Mouse (Mus musculus): ENCODE measurements around the gene Stt3a. TPM values are rescaled to one million over a fixed set of nuclear protein-coding genes. Genes with fewer than 3 reads are reported as not detected.

Gene Stt3a
- total RNA-seq (2014; rRNA removed; ENCODE audit: low replicate concordance) = 46.8 and 70.5 TPM in 2 replicates
- 81.4 and 86.4 TPM in 2 replicates for polyA plus RNA-seq (2015; fragmentation: Nextera tagmentation; extraction: Ambion mirVana)

GRCm38 (mm10) chr9:36767203-36768143 is at the start of gene Stt3a:
Gene Stt3a, minus strand, starts transcription at chr9:36767679.
- no peaks in the 10 kb centered on the region for H3K27me3 ChIP-seq (ENCODE audit: control insufficient read depth, insufficient read depth, low read length)
- H3K9me3 ChIP-seq (replicated peaks; ENCODE audit: control insufficient read depth, low read length) = no peaks in the 10 kb centered on the region
- peak within 1 kb of the TSS; percentile 94 for H3K4me2 ChIP-seq (ENCODE audit: low read depth, low read length)
- peak within 1 kb of the TSS; percentile 99 for H3K4me3 ChIP-seq (ENCODE audit: low read depth, low read length)
- DNase-seq (ENCODE audit: low spot score) = peak; percentile 100
- H3K36me3 ChIP-seq (replicated peaks; ENCODE audit: control insufficient read depth, insufficient read depth, low read length) = peaks cover 15% of the 10 kb centered on the region
- ATAC-seq (ENCODE audit: insufficient read depth, low read depth) = peak; percentile 99
- H3K9ac ChIP-seq (replicated peaks; ENCODE audit: low read depth, low read length) = peak within 1 kb of the TSS; percentile 91
- peak within 1 kb of the TSS; percentile 97 for H3K27ac ChIP-seq (ENCODE audit: low read depth)
- under 1% methylated on average over 60 of the region's 60 CpGs for WGBS
- peaks cover 15% of the 10 kb centered on the region for H3K4me1 ChIP-seq (ENCODE audit: control insufficient read depth, insufficient read depth)
- no peak for TF ChIP-seq CTCF (IDR thresholded peaks at IDR 0.05; ENCODE audit: low read depth)
- no peak for TF ChIP-seq EP300 (IDR thresholded peaks at IDR 0.05; ENCODE audit: low read depth)

DNA sequence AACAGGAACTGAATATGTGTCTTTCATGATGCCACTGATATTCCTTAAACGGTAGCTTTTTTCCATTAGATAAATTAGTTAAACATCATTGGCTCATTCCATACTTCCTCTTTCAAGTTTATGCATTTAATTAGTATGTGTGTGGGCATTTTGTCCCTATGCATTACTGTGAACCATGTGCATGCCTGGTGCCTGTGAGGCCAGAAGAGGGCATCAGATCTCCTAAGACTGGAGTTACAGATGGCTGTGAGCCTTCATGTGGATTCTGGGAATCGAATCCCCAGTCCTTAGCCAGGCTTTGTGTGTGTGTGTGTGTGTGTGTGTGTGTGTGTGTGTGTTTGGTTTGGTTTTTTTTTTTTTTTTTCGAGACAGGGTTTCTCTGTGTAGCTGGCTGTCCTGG is 47.0 kb upstream of the Stt3a start:
- no peak overlapping the region for H3K9ac ChIP-seq (replicated peaks; ENCODE audit: low read depth, low read length)
- H3K4me1 ChIP-seq (ENCODE audit: control insufficient read depth, insufficient read depth) = no peaks in the 10 kb centered on the region
- ATAC-seq (ENCODE audit: insufficient read depth, low read depth) (no peak), DNase-seq (ENCODE audit: low spot score) (no peak)
- no peak overlapping the region for H3K27ac ChIP-seq (ENCODE audit: low read depth)
- WGBS = 67% methylated on average over 3 of the region's 3 CpGs
- H3K9me3 ChIP-seq (replicated peaks; ENCODE audit: control insufficient read depth, low read length) = no peaks in the 10 kb centered on the region
- H3K27me3 ChIP-seq (ENCODE audit: control insufficient read depth, insufficient read depth, low read length) = no peaks in the 10 kb centered on the region
- no peaks in the 10 kb centered on the region for H3K36me3 ChIP-seq (replicated peaks; ENCODE audit: control insufficient read depth, insufficient read depth, low read length)
- H3K4me3 ChIP-seq (ENCODE audit: low read depth, low read length) = no peak overlapping the region
- H3K4me2 ChIP-seq (ENCODE audit: low read depth, low read length) = no peak overlapping the region
- TF ChIP-seq CTCF (IDR thresholded peaks at IDR 0.05; ENCODE audit: low read depth) (0 out of 2 replicates have a peak, but pooled peaks have one; percentile 2), EP300 (IDR thresholded peaks at IDR 0.05; ENCODE audit: low read depth) (no peak)

DNA sequence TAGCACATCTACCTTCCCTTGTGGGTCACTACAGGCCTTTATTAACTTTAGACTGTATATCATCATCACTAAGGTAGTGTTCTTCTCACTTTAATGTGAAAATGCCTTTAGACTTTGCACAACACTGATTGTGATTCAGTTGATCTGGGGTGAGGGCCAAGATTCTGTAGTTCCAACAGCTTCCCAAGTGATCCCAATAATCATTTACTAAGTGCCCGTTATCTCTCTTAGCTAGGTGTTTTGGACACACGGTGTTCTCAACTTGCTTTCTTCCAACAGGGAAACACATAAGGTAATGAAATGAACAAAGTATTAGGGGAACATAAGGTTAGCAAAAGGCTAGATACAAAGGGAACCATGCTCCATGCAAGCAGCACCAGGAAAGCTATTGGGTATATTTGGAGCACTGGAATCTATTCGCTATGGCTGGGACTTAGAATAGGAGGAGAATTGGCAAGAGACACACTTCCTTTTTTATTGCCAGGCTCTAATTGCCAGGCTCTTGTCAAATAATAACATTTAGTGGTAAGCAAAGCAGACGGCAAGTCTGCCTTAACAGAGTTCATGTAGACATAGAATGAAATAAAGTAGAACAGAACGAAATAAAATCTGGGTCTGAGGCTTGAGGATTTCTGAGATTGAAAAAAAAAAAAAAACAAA is 40.8 kb upstream of the Stt3a start:
- TF ChIP-seq CTCF (IDR thresholded peaks at IDR 0.05; ENCODE audit: low read depth) (no peak), EP300 (IDR thresholded peaks at IDR 0.05; ENCODE audit: low read depth) (no peak)
- 55% methylated on average over 5 of the region's 5 CpGs for WGBS
- H3K4me2 ChIP-seq (ENCODE audit: low read depth, low read length) = no peak overlapping the region
- no peaks in the 10 kb centered on the region for H3K27me3 ChIP-seq (ENCODE audit: control insufficient read depth, insufficient read depth, low read length)
- DNase-seq (ENCODE audit: low spot score) (no peak), ATAC-seq (ENCODE audit: insufficient read depth, low read depth) (no peak)
- H3K9me3 ChIP-seq (replicated peaks; ENCODE audit: control insufficient read depth, low read length) = no peaks in the 10 kb centered on the region
- H3K4me3 ChIP-seq (ENCODE audit: low read depth, low read length) = no peak overlapping the region
- no peaks in the 10 kb centered on the region for H3K36me3 ChIP-seq (replicated peaks; ENCODE audit: control insufficient read depth, insufficient read depth, low read length)
- no peak overlapping the region for H3K27ac ChIP-seq (ENCODE audit: low read depth)
- H3K4me1 ChIP-seq (ENCODE audit: control insufficient read depth, insufficient read depth) = no peaks in the 10 kb centered on the region; the same call in 1 of the 2 replicates
- H3K9ac ChIP-seq (replicated peaks; ENCODE audit: low read depth, low read length) = no peak overlapping the region

DNA sequence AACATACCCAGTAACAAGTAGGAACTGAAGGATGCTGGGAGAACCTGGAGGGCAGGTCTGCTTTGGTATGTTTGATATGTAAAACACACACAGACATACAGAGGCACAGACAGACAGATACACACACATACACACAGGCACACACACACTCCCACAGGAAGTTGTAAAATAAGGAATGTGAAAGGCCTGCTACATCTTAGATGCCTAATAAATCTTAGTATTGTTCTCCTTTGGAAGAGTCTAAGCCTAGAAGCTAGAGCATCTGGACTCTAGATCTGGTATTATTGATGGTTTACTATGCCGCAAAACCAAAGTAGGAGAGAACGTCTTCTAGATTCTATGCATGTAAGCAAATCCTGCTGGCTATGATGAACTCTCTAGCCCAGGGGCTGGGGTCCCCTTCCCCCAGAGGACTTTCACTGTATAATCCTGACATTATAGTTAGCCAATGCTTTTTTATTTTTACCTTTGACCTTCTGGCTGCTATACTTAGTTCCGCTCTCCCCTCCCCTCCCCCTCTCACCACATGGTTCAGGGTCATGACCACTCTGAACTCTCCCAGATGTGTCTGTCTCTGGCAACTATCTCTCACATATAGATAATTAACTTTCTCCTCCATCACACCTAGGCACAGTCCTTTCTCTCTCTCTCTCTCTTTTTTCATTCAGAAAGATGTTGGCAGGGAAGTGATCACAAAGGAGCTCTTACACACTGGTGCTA is 37.9 kb upstream of the Stt3a start:
- Histone ChIP-seq H3K27ac (ENCODE audit: low read depth) (no peak overlapping the region), H3K27me3 (ENCODE audit: control insufficient read depth, insufficient read depth, low read length) (no peaks in the 10 kb centered on the region), H3K4me2 (ENCODE audit: low read depth, low read length) (no peak overlapping the region), H3K36me3 (replicated peaks; ENCODE audit: control insufficient read depth, insufficient read depth, low read length) (no peaks in the 10 kb centered on the region), H3K9me3 (replicated peaks; ENCODE audit: control insufficient read depth, low read length) (no peaks in the 10 kb centered on the region), H3K4me3 (ENCODE audit: low read depth, low read length) (no peak overlapping the region), H3K9ac (replicated peaks; ENCODE audit: low read depth, low read length) (no peak overlapping the region), H3K4me1 (ENCODE audit: control insufficient read depth, insufficient read depth) (no peaks in the 10 kb centered on the region; the same call in 1 of the 2 replicates)
- TF ChIP-seq CTCF (IDR thresholded peaks at IDR 0.05; ENCODE audit: low read depth) (no peak), EP300 (IDR thresholded peaks at IDR 0.05; ENCODE audit: low read depth) (no peak)
- no peak for ATAC-seq (ENCODE audit: insufficient read depth, low read depth)
- 88% methylated on average over 3 of the region's 3 CpGs for WGBS
- DNase-seq (ENCODE audit: low spot score) = no peak

- Histone ChIP-seq H3K27me3 (ENCODE audit: control insufficient read depth, insufficient read depth, low read length) (no peaks in the 10 kb centered on the region), H3K36me3 (replicated peaks; ENCODE audit: control insufficient read depth, insufficient read depth, low read length) (no peaks in the 10 kb centered on the region), H3K4me2 (ENCODE audit: low read depth, low read length) (no peak overlapping the region), H3K9me3 (replicated peaks; ENCODE audit: control insufficient read depth, low read length) (no peaks in the 10 kb centered on the region), H3K4me3 (ENCODE audit: low read depth, low read length) (no peak overlapping the region), H3K4me1 (ENCODE audit: control insufficient read depth, insufficient read depth) (no peaks in the 10 kb centered on the region; the same call in 1 of the 2 replicates), H3K27ac (ENCODE audit: low read depth) (no peak overlapping the region), H3K9ac (replicated peaks; ENCODE audit: low read depth, low read length) (no peak overlapping the region)
- 65% methylated on average over 3 of the region's 3 CpGs for WGBS
- DNase-seq (ENCODE audit: low spot score) = no peak
- TF ChIP-seq CTCF (IDR thresholded peaks at IDR 0.05; ENCODE audit: low read depth) (no peak), EP300 (IDR thresholded peaks at IDR 0.05; ENCODE audit: low read depth) (no peak)
- ATAC-seq (ENCODE audit: insufficient read depth, low read depth) = no peak
Measured at GRCm38 (mm10) chr9:36803926-36804325, 36.4 kb upstream of the Stt3a start.
